Mouse (Mus musculus) monocyte, adult 2 months (primary cell): ENCODE measurements around the gene Krtap2-4.
"Not testable (repeated sequence)": the region's sequence is repeated elsewhere in the genome, so short reads cannot be mapped to it uniquely, and the experiment has no call there.

Source experiments
- DNase-seq, 2 experiments: peaks; one replicate each; pipeline ENCODE4 v3.0.0; 2022; ENCODE audit warnings: low spot score in 2 of 2, low read depth in 1 of 2

Krtap2-4 gene

GRCm38 (mm10) chr11:99614796-99615363 is at the start of gene Krtap2-4:
Krtap2-4 (minus strand) TSS chr11:99614846.
- no peak for DNase-seq

GRCm38 (mm10) chr11:99662802-99663201 is 48.2 kb upstream of the Krtap2-4 start:
- no peak for DNase-seq

GRCm38 (mm10) chr11:99659256-99659655 is 44.6 kb upstream of the Krtap2-4 start:
- no peak for DNase-seq

- not testable (repeated sequence) for DNase-seq
These were observed 43.9 kb upstream of the Krtap2-4 start, which contains the start of gene Gm11563 for GRCm38 (mm10) chr11:99658467-99659010. Gm11563 (minus strand) TSS chr11:99658960.

GRCm38 (mm10) chr11:99657051-99657450 is 42.4 kb upstream of the Krtap2-4 start:
- no peak for DNase-seq

- DNase-seq: no peak
These were observed 35.5 kb upstream of the Krtap2-4 start, which contains the start of gene Gm11555 for GRCm38 (mm10) chr11:99650136-99650535. Gm11555 (minus strand) TSS chr11:99650236.

GRCm38 (mm10) chr11:99646444-99646843 is 31.8 kb upstream of the Krtap2-4 start:
- no peak for DNase-seq

GRCm38 (mm10) chr11:99644351-99644750 is 29.7 kb upstream of the Krtap2-4 start:
- DNase-seq: no peak

- DNase-seq: not testable (repeated sequence)
These were observed 29.0 kb upstream of the Krtap2-4 start, which contains the start of gene Krtap4-7 for GRCm38 (mm10) chr11:99643635-99644139. Krtap4-7 (minus strand) TSS chr11:99644089.

GRCm38 (mm10) chr11:99640926-99641325 is 26.3 kb upstream of the Krtap2-4 start:
- DNase-seq: no peak

- no peak for DNase-seq
These were observed 22.4 kb upstream of the Krtap2-4 start for GRCm38 (mm10) chr11:99637086-99637485.

GRCm38 (mm10) chr11:99634653-99635134 is 20.0 kb upstream of the Krtap2-4 start, which contains the start of gene Krtap4-2:
Krtap4-2 (minus strand) TSS chr11:99635084.
- DNase-seq: no peak

- no peak for DNase-seq
These were observed 18.6 kb upstream of the Krtap2-4 start for GRCm38 (mm10) chr11:99633293-99633692.

- no peak for DNase-seq
These were observed 16.2 kb upstream of the Krtap2-4 start for GRCm38 (mm10) chr11:99630890-99631289.

GRCm38 (mm10) chr11:99628138-99628537 is 13.5 kb upstream of the Krtap2-4 start, which contains the start of gene Krtap4-1:
Krtap4-1 (minus strand) TSS chr11:99628238.
- DNase-seq: no peak

- no peak for DNase-seq
These were observed 5.7 kb upstream of the Krtap2-4 start, which contains the start of gene Gm11562 for GRCm38 (mm10) chr11:99620335-99620734. Gm11562 (minus strand) TSS chr11:99620435.

GRCm38 (mm10) chr11:99610089-99610488 is 4.6 kb downstream of the Krtap2-4 start, which contains the start of gene Gm11937:
Gm11937 (minus strand) TSS chr11:99610189.
- DNase-seq: not testable (repeated sequence)

- no peak for DNase-seq
These were observed 5.5 kb downstream of the Krtap2-4 start for GRCm38 (mm10) chr11:99609126-99609525.

GRCm38 (mm10) chr11:99603208-99603607 is 11.4 kb downstream of the Krtap2-4 start, which contains the start of gene Gm11938:
Gm11938 (minus strand) TSS chr11:99603308.
- not testable (repeated sequence) for DNase-seq

- DNase-seq: not testable (repeated sequence)
These were observed 16.9 kb downstream of the Krtap2-4 start, which contains the start of gene Krtap9-3 for GRCm38 (mm10) chr11:99597742-99598141. Krtap9-3 (minus strand) TSS chr11:99598105.

- DNase-seq: no peak
These were observed 23.7 kb downstream of the Krtap2-4 start, which contains the start of gene Krtap1-3 for GRCm38 (mm10) chr11:99590981-99591380. Krtap1-3 (minus strand) TSS chr11:99591339.

GRCm38 (mm10) chr11:99585096-99585495 is 29.6 kb downstream of the Krtap2-4 start:
- DNase-seq: no peak
